Mouse (Mus musculus): Measurements from ENCODE around the gene Kcng3.

The Kcng3 gene

GRCm38 (mm10) chr17:83630787-83631678 is 662 bp downstream of the Kcng3 start:
- no peak for DNase-seq (ENCODE audit: low read depth, low spot score)

GRCm38 (mm10) chr17:83613907-83614306 is 17.8 kb downstream of the Kcng3 start:
- DNase-seq (ENCODE audit: low read depth, low spot score): no peak

- DNase-seq (ENCODE audit: low read depth, low spot score): no peak
Measured at GRCm38 (mm10) chr17:83609532-83609931, 22.2 kb downstream of the Kcng3 start.

- no peak for DNase-seq (ENCODE audit: low read depth, low spot score)
Measured at GRCm38 (mm10) chr17:83600976-83601375, 30.7 kb downstream of the Kcng3 start.

GRCm38 (mm10) chr17:83595966-83596365 is 35.7 kb downstream of the Kcng3 start:
- no peak for DNase-seq (ENCODE audit: low read depth, low spot score)

- DNase-seq (ENCODE audit: low read depth, low spot score): no peak
Measured at GRCm38 (mm10) chr17:83594526-83594925, 37.2 kb downstream of the Kcng3 start.

- no peak for DNase-seq (ENCODE audit: low read depth, low spot score)
Measured at GRCm38 (mm10) chr17:83593396-83593795, 38.3 kb downstream of the Kcng3 start.

- no peak for DNase-seq (ENCODE audit: low read depth, low spot score)
Measured at GRCm38 (mm10) chr17:83588663-83589341, 42.9 kb downstream of the Kcng3 start.

- no peak for DNase-seq (ENCODE audit: low read depth, low spot score)
Measured at GRCm38 (mm10) chr17:83587731-83588130, 44.0 kb downstream of the Kcng3 start.

GRCm38 (mm10) chr17:83582585-83582984 is 49.1 kb downstream of the Kcng3 start:
- DNase-seq (ENCODE audit: low read depth, low spot score): no peak

- no peak for DNase-seq (ENCODE audit: low read depth, low spot score)
Measured at GRCm38 (mm10) chr17:83580734-83581133, 51.0 kb downstream of the Kcng3 start.

- DNase-seq (ENCODE audit: low read depth, low spot score): no peak
Measured at GRCm38 (mm10) chr17:83576810-83577371, 54.8 kb downstream of the Kcng3 start.

GRCm38 (mm10) chr17:83574615-83575014 is 57.1 kb downstream of the Kcng3 start:
- no peak for DNase-seq (ENCODE audit: low read depth, low spot score)

GRCm38 (mm10) chr17:83573128-83573527 is 58.6 kb downstream of the Kcng3 start:
- no peak for DNase-seq (ENCODE audit: low read depth, low spot score)

- DNase-seq (ENCODE audit: low read depth, low spot score): no peak
Measured at GRCm38 (mm10) chr17:83572366-83572765, 59.3 kb downstream of the Kcng3 start.

GRCm38 (mm10) chr17:83567375-83567774 is 64.3 kb downstream of the Kcng3 start:
- DNase-seq (ENCODE audit: low read depth, low spot score): no peak

- no peak for DNase-seq (ENCODE audit: low read depth, low spot score)
Measured at GRCm38 (mm10) chr17:83565506-83565905, 66.2 kb downstream of the Kcng3 start.

GRCm38 (mm10) chr17:83564119-83564820 is 67.4 kb downstream of the Kcng3 start:
- DNase-seq (ENCODE audit: low read depth, low spot score): no peak

- peak; percentile 16 for DNase-seq (ENCODE audit: low read depth, low spot score)
Measured at GRCm38 (mm10) chr17:83563703-83564111, 68.0 kb downstream of the Kcng3 start.

GRCm38 (mm10) chr17:83562153-83563010 is 69.3 kb downstream of the Kcng3 start:
- DNase-seq (ENCODE audit: low read depth, low spot score): no peak

GRCm38 (mm10) chr17:83559081-83559480 is 72.6 kb downstream of the Kcng3 start:
- no peak for DNase-seq (ENCODE audit: low read depth, low spot score)
